Mouse (Mus musculus) limb, embryonic 11.5 days (tissue): Measurements from ENCODE around the gene Tmcc3. TPM values are rescaled to one million over a fixed set of nuclear protein-coding genes. Genes with fewer than 3 reads are reported as not detected.
A peak's percentile ranks its signal among the peaks of the same experiment; 100 is the strongest.

Source experiments
- ATAC-seq: fragments of 200-750 bp; cut with Nextera tagmentation; 2 replicates; pipeline ENCODE4 v1.8.0; 2017; ENCODE audit warnings: low read depth; ENCODE audit not compliant: insufficient number of reproducible peaks, low FRiP score, low TSS enrichment
- DNase-seq: peaks from one replicate; pipeline ENCODE4 v3.0.0-alpha.2; 2015; ENCODE audit warnings: low spot score
- H3K27ac ChIP-seq: fragments of 300-500 bp; sonication (generic); replicated peaks from 2 replicates; pipeline ENCODE4 v1.5.1; 2014; ENCODE audit warnings: low read depth, mild to moderate bottlenecking, low read length
- H3K27me3 ChIP-seq: fragments of 300-500 bp; sonication (generic); 2 replicates; pipeline ENCODE4 v1.6.1; 2014; ENCODE audit warnings: mild to moderate bottlenecking, low read length, mixed read lengths; ENCODE audit not compliant: control insufficient read depth, insufficient read depth
- H3K36me3 ChIP-seq: fragments of 300-500 bp; sonication (generic); 2 replicates; pipeline ENCODE4 v1.6.1; 2014; ENCODE audit warnings: mild to moderate bottlenecking, low read length, moderate library complexity, mixed read lengths; ENCODE audit not compliant: control insufficient read depth, insufficient read depth
- H3K4me1 ChIP-seq: fragments of 300-500 bp; sonication (generic); 2 replicates; pipeline ENCODE4 v1.6.1; 2014; ENCODE audit warnings: low read length, mixed read lengths; ENCODE audit not compliant: control insufficient read depth, insufficient read depth
- H3K4me2 ChIP-seq: fragments of 300-500 bp; sonication (generic); 2 replicates; pipeline ENCODE4 v1.6.1; 2014; ENCODE audit warnings: low read depth, mild to moderate bottlenecking, moderate library complexity; ENCODE audit not compliant: severe bottlenecking
- H3K4me3 ChIP-seq: fragments of 300-500 bp; sonication (generic); 2 replicates; pipeline ENCODE4 v1.5.1; 2014; ENCODE audit warnings: low read depth, low read length
- H3K9ac ChIP-seq: fragments of 300-500 bp; sonication (generic); 2 replicates; pipeline ENCODE4 v1.6.1; 2014; ENCODE audit warnings: mild to moderate bottlenecking, low read length
- H3K9me3 ChIP-seq: fragments of 300-500 bp; sonication (generic); 2 replicates; pipeline ENCODE4 v1.6.1; 2016; ENCODE audit warnings: low read length; ENCODE audit not compliant: control insufficient read depth
- whole genome bisulfite sequencing: fragments of 180-500 bp; shearing (Covaris S2); extraction: QIAGEN DNeasy Blood & Tissue Kit; methylation state at CpG from one replicate; pipeline ENCODE4 v1.1.7; 2014; 5-methylcytosine and 5-hydroxymethylcytosine counted together
- polyA plus RNA-seq: library from polyadenylated mRNA; unstranded; fragments of >200 nt; fragmentation: Nextera tagmentation; extraction: Ambion mirVana; gene quantifications from 2 replicates; pipeline ENCODE4 v1.2.1, GENCODE M21; 2014

Gene Tmcc3
- polyA plus RNA-seq, 1 experiment from 2014 or later, result 5.3 TPM

DNA sequence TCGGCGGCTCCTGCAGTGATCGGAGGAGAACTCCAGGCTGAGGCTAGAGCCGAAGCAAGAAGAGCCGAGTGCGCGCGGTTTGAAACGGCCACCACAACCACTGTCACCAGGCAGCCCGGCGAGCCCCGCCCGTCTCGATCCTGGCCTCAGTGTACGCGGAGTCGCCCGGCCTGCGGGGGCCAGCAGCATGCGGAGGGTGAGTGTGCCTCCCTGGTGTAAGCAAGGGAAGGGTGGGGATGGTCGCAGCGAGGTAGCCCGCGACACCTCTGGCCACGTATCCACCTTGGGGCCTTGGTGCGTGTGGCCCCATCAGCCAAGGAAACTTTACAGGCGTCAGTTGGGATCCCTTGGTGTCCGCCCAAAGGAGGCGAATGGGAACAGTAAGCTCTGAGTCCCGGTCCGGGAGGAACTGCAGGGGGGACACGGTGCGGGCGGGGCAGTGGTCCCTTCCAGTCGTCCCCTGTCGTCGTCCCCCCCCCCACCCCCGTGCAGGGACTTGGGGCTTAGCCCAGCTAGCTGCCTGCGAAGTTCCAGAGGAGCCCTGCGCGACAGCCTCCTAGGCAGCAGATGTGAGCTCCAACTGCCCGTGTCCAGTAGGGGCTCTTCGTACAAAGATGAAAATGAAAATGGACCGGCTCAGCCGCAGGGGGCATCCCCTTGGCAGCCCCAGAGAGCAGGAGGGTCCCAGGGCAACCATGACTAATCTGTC lies 412 bp downstream of the Tmcc3 start:
- Histone ChIP-seq H3K9ac (peak overlapping the region; percentile 35; the same call in 1 of the 2 replicates), H3K4me1 (no peaks in the 10 kb centered on the region), H3K27ac (no peak overlapping the region), H3K36me3 (no peaks in the 10 kb centered on the region), H3K4me2 (peak overlapping the region; percentile 73), H3K4me3 (peak overlapping the region; percentile 37), H3K27me3 (peaks cover 23% of the 10 kb centered on the region), H3K9me3 (no peaks in the 10 kb centered on the region)
- under 1% methylated on average over 45 of the region's 45 CpGs for WGBS
- DNase-seq (peak; percentile 43), ATAC-seq (0 out of 2 replicates have a peak, but pooled peaks have one; percentile 51)

DNA sequence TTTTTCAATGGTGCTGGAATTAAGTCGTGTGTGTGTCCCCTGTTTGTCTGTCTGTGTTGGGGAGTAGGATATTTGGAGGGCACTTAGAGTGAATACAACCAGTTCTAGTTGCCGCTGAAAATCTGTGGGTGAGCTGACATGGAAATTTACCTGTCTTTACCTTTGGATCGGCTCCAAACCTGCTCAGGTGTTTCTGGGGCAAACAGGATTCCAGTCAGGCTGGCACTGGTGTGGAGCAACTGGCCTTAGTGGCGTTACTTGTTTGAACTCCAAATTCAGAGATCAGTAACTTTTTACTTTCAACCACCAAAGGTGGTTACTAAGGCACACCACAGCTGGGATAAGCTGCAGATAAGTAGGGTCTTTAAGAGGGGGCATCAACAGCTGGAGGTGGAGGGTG lies 1.4 kb downstream of the Tmcc3 start:
- no peaks in the 10 kb centered on the region for H3K9me3 ChIP-seq
- WGBS, result 80% methylated on average over 4 of the region's 4 CpGs
- no peak overlapping the region for H3K4me3 ChIP-seq
- DNase-seq (no peak), ATAC-seq (no peak)
- peaks cover 23% of the 10 kb centered on the region for H3K27me3 ChIP-seq
- H3K4me2 ChIP-seq, result no peak overlapping the region
- H3K9ac ChIP-seq, result no peak overlapping the region
- H3K36me3 ChIP-seq, result no peaks in the 10 kb centered on the region
- no peaks in the 10 kb centered on the region for H3K4me1 ChIP-seq
- H3K27ac ChIP-seq, result no peak overlapping the region

DNA sequence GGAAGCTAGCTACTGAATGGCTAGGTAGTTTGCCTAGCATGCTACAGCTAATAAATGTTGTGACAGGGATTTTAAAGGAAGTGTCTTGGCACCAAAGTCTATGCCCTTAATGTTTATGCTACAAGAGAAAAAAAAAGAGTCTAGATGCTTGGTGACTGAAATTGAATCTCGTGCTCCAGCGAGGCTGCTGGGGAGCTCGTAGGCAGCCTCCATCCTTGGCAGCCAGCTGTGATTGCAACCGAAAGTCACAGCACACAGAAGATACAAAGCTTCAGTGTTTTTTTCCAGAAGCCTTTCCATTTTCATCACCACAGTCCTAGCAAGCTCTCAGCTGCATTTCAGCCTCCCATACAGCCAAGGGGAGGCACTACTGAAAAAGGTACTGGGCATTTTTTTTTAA lies 6.8 kb downstream of the Tmcc3 start:
- H3K27ac ChIP-seq, result no peak overlapping the region
- H3K9ac ChIP-seq, result no peak overlapping the region
- WGBS, result 75% methylated on average over 4 of the region's 4 CpGs
- no peaks in the 10 kb centered on the region for H3K27me3 ChIP-seq
- ATAC-seq (no peak), DNase-seq (no peak)
- H3K36me3 ChIP-seq, result no peaks in the 10 kb centered on the region
- H3K4me1 ChIP-seq, result no peaks in the 10 kb centered on the region
- no peaks in the 10 kb centered on the region for H3K9me3 ChIP-seq
- no peak overlapping the region for H3K4me2 ChIP-seq
- no peak overlapping the region for H3K4me3 ChIP-seq

DNA sequence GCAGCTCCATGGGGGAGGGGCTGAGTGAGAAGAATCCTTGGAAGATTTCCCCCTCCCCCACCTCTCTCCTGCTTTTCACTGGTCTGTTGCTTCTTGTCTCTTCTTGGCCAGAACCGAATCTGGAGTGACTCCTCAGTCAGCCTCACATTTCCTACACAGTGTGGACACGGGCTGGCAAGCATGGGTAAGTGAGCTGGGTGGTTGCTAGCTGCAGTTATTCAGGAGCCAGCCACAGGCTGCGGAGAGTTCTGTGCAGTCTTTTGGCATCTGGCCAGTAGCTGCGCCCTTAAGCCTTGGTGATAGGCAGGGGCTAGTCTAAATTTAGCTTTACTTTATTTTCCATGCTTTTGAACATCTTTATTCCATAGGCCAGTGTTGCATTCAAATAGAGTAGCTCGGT lies 18.2 kb downstream of the Tmcc3 start:
- Histone ChIP-seq H3K27ac (no peak overlapping the region), H3K4me3 (no peak overlapping the region), H3K9ac (no peak overlapping the region), H3K4me2 (no peak overlapping the region), H3K36me3 (no peaks in the 10 kb centered on the region), H3K27me3 (no peaks in the 10 kb centered on the region), H3K4me1 (no peaks in the 10 kb centered on the region), H3K9me3 (no peaks in the 10 kb centered on the region)
- DNase-seq (no peak), ATAC-seq (no peak)
- WGBS, result 76% methylated on average over 5 of the region's 5 CpGs

DNA sequence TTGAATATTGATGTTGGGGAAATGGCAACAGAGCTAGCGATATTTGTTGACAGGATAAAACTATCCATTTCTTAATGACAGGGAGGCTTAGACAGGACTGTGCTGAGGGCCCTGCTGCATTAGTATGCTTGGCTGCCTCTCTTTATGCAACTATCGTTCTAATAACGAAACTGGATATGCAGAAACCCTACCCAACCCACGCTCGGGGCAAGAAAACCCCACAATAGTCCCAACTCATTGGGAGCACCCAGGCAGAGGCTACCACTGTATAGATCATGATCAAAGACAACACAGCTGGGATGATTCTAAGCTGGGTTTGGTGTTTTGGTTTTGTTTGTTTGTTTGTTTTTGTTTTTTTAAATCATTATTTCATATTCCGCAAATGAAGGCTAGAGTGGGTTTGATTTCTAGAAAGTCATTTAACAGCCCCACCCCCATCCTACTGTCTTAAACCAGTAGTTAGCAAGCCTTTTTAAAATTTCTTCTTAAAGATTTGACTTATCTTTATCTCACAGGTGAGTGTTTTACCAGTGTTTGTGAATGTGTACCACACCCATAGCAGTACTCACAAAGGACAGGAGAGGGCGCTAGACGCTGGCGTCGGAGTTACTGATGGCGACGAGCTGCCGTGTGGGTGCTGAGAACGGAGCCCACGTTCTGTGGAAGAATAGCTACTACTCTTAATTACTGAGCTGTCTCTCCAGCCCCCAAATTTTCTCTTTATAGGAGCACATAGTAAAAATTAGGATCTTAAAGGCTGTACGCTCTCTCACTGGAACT lies 20.8 kb downstream of the Tmcc3 start:
- WGBS, result 87% methylated on average over 16 of the region's 16 CpGs

DNA sequence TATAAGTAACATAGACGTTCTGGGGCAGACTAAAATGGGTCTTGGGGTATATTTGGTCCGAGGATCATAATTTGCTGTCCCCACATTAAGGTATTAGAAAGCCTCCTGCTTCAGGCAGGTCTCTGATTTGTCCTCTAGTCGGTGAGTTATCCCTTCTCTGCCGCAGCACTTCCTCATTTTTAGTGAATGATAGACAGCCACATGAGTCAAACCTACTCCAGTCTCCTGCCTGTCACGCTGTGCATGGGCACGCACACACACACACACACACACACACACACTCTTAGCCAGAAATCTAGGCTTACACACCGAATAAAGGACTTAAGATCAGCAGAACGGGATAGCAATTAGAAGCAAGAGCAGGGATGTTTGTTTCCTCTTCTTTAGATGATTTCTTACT lies 21.6 kb downstream of the Tmcc3 start:
- DNase-seq (no peak), ATAC-seq (no peak)
- Histone ChIP-seq H3K9ac (no peak overlapping the region), H3K27me3 (no peaks in the 10 kb centered on the region), H3K9me3 (no peaks in the 10 kb centered on the region), H3K4me2 (no peak overlapping the region), H3K4me3 (no peak overlapping the region), H3K27ac (no peak overlapping the region), H3K4me1 (no peaks in the 10 kb centered on the region), H3K36me3 (no peaks in the 10 kb centered on the region)
- 90% methylated on average over 8 of the region's 8 CpGs for WGBS

More for the DNA sequence above, 20.8 kb downstream of the Tmcc3 start:
- H3K27ac ChIP-seq, result no peak overlapping the region
- H3K4me3 ChIP-seq, result no peak overlapping the region
- no peak for DNase-seq
- no peaks in the 10 kb centered on the region for H3K4me1 ChIP-seq
- no peaks in the 10 kb centered on the region for H3K9me3 ChIP-seq
- H3K9ac ChIP-seq, result no peak overlapping the region
- H3K4me2 ChIP-seq, result no peak overlapping the region
- ATAC-seq, result no peak
- no peaks in the 10 kb centered on the region for H3K36me3 ChIP-seq
- no peaks in the 10 kb centered on the region for H3K27me3 ChIP-seq

DNA sequence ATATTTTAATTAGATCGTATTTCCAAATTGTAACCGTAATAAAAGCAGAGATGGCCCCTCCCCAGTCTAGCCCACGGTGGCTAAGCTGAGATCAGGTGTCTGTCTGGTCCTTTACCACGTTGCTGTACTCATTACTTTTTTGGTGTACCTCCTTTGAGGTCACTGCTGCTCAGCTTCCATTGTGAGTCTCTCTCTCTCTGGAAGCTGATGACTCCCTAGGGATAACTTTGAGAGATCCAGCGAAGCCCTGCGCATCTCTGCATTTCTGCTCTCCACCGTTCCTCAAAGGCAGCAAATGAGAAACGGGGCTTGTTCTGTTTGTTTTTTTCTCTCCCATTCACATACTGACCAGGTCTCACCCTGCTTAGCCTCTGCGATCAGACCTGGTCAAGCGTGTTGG lies 23.3 kb downstream of the Tmcc3 start:
- ATAC-seq (no peak), DNase-seq (no peak)
- Histone ChIP-seq H3K27me3 (no peaks in the 10 kb centered on the region), H3K4me1 (no peaks in the 10 kb centered on the region), H3K4me2 (no peak overlapping the region), H3K9me3 (no peaks in the 10 kb centered on the region), H3K9ac (no peak overlapping the region), H3K27ac (no peak overlapping the region), H3K36me3 (no peaks in the 10 kb centered on the region), H3K4me3 (no peak overlapping the region)
- 88% methylated on average over 10 of the region's 10 CpGs for WGBS

DNA sequence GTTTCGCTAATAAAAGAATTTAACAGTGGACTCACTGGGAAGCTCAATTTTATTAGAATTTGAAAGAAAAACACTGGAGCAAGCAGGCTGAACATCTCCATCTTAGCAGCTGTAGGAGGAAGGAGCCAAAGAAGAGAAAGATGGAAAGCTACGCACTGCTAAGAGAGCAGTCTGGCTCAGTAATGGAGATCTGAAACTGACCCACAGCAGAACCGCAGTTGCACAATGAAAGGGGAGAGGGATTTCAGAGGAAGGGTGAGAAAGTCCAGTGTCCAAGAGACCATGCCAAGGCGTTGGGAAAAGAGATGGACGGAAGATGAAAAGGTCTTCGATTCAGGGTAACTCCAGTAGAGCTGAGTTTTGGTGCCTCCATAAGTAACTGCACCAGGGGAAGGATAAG lies 24.3 kb downstream of the Tmcc3 start:
- Histone ChIP-seq H3K4me2 (no peak overlapping the region), H3K9me3 (no peaks in the 10 kb centered on the region), H3K27ac (no peak overlapping the region), H3K36me3 (no peaks in the 10 kb centered on the region), H3K9ac (no peak overlapping the region), H3K4me3 (no peak overlapping the region), H3K27me3 (no peaks in the 10 kb centered on the region), H3K4me1 (no peaks in the 10 kb centered on the region)
- no peak for DNase-seq
- no peak for ATAC-seq
- WGBS, result 89% methylated on average over 6 of the region's 6 CpGs
